23 mouse cellular contexts compared by ENCODE assay signal in the genomic region with DNA sequence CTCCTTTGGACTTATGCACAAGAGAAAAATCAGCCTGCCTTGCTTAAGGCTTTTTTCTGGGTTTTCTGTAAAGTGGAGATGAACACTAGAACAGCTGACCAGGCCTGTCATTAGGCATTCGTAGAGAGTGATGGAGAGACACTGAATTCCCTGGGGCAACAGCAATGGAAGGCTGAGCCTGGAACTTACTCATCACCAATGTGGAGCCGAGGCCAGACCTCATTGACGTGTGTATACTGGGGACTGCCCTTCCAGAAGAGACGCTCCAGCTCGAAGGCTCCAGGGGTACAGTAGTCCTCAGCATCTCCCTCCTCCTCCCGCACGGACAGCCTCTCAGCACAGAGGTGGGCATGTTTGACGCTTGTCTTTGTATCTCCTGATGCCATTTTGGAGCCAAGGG. TPM values are rescaled to one million over a fixed set of nuclear protein-coding genes. Genes with fewer than 3 reads are reported as not detected.
DNase-seq lines count a peak whose midpoint lies in the region; ATAC-seq lines count a peak whose summit lies in the region.
"Had no signal": no experiment of that assay in that cellular context is flagged by ENCODE, and none has a peak within 500 bp of the region (broad histone marks: within the 10 kb centered on the region; RNA-seq: fewer than 3 reads in every experiment).

No protein-coding gene starts in this region.

- no peaks in the 10 kb centered on the region for H3K36me3 ChIP-seq in heart, embryonic 14.5 days (ENCODE audit: control insufficient read depth, insufficient read depth, low read length)
- H3K36me3 ChIP-seq in kidney, embryonic 15.5 days: no peaks in the 10 kb centered on the region
- no peaks in the 10 kb centered on the region for H3K36me3 ChIP-seq in megakaryocyte, embryonic 14.5 days (replicated peaks; ENCODE audit: low read length)
- H3K36me3 ChIP-seq: embryonic facial prominence, embryonic 10.5 days; G1E; hindbrain, embryonic 13.5 days had no signal

- H3K4me2 ChIP-seq in heart, embryonic 14.5 days (ENCODE audit: low read length): 0 out of 2 replicates have a peak overlapping the region, but pooled peaks have one; percentile 10
- H3K4me2 ChIP-seq in kidney, embryonic 15.5 days: no peak overlapping the region
- H3K4me2 ChIP-seq: forebrain, embryonic 13.5 days; hindbrain, embryonic 13.5 days had no signal

- H3K9me3 ChIP-seq in heart, embryonic 14.5 days (ENCODE audit: control insufficient read depth, low read length): no peaks in the 10 kb centered on the region
- no peaks in the 10 kb centered on the region for H3K9me3 ChIP-seq in kidney, embryonic 15.5 days (replicated peaks)
- no peaks in the 10 kb centered on the region for H3K9me3 ChIP-seq in megakaryocyte, embryonic 14.5 days
- H3K9me3 ChIP-seq: embryonic facial prominence, embryonic 10.5 days; forebrain, embryonic 13.5 days; G1E; hindbrain, embryonic 13.5 days had no signal

- no peak overlapping the region for H3K9ac ChIP-seq in heart, embryonic 14.5 days (ENCODE audit: low read length)
- no peak overlapping the region for H3K9ac ChIP-seq in kidney, embryonic 15.5 days
- H3K9ac ChIP-seq: forebrain, embryonic 13.5 days; forebrain, postnatal 0 days; hindbrain, embryonic 13.5 days had no signal

- DNase-seq in heart, adult 11 months: peak; percentile 95
- no peak for DNase-seq in heart, postnatal 25 days (ENCODE audit: low spot score)
- DNase-seq in heart, postnatal 4 days: no peak
- DNase-seq in kidney, postnatal 14 days: no peak
- DNase-seq: adrenal gland, adult 8-10 months; adrenal gland, postnatal 36 days; B cell, adult 2 months; cerebellum, adult 2 months; cerebellum, postnatal 10 days; forebrain, postnatal 0 days; gastrocnemius, postnatal 14 days had no signal

- peaks cover 20 to 25% of the 10 kb centered on the region in 2 experiments for H3K4me1 ChIP-seq in heart, embryonic 14.5 days (ENCODE audit: control insufficient read depth in 2 of 2, insufficient read depth in 2 of 2, low read length in 2 of 2)
- H3K4me1 ChIP-seq in kidney, embryonic 15.5 days: peaks cover 24% of the 10 kb centered on the region
- H3K4me1 ChIP-seq in megakaryocyte, embryonic 14.5 days: peaks cover 51% of the 10 kb centered on the region

- no peak for ATAC-seq in heart, embryonic 14.5 days (ENCODE audit: insufficient number of reproducible peaks, insufficient read depth, low FRiP score, low read depth)
- ATAC-seq in kidney, embryonic 15.5 days (replicated peaks; ENCODE audit: low FRiP score): no peak
- no peak for ATAC-seq in megakaryocyte, adult 5-6 weeks (ENCODE audit: poor library complexity, severe bottlenecking)
- ATAC-seq: CD4-positive, CD25-positive, alpha-beta regulatory T cell, adult 4 months; forebrain, embryonic 13.5 days; forebrain, postnatal 0 days; hindbrain, postnatal 0 days had no signal

- WGBS in heart, embryonic 14.5 days: 64% methylated on average over 8 of the region's 8 CpGs
- WGBS in kidney, embryonic 15.5 days: 85% methylated on average over 8 of the region's 8 CpGs

- H3K27ac ChIP-seq in heart, embryonic 14.5 days (replicated peaks in 1 of 2; ENCODE audit: control insufficient read depth in 1 of 2, insufficient read depth in 1 of 2, low read depth in 2 of 2, low read length in 2 of 2): peak overlapping the region; percentile 8 to 30; a peak in 1 of 4 replicates
- H3K27ac ChIP-seq in kidney, embryonic 15.5 days: 0 out of 2 replicates have a peak overlapping the region, but pooled peaks have one; percentile 23
- H3K27ac ChIP-seq: forebrain, embryonic 13.5 days; hindbrain, embryonic 13.5 days; hindbrain, postnatal 0 days had no signal

- intact Hi-C loops in heart, postnatal 25 days (cut with DNase I): no loop called here

- H3K4me3 ChIP-seq in heart, embryonic 14.5 days (ENCODE audit: control insufficient read depth in 1 of 2, insufficient read depth in 1 of 2, low read depth in 1 of 2, low read length in 2 of 2): no peak overlapping the region
- no peak overlapping the region for H3K4me3 ChIP-seq in kidney, embryonic 15.5 days (replicated peaks)
- H3K4me3 ChIP-seq in megakaryocyte, embryonic 14.5 days (replicated peaks): peak overlapping the region; percentile 26
- H3K4me3 ChIP-seq: embryonic facial prominence, embryonic 10.5 days; forebrain, embryonic 13.5 days; hindbrain, embryonic 13.5 days had no signal

- H3K27me3 ChIP-seq in heart, embryonic 14.5 days (ENCODE audit: control insufficient read depth, insufficient read depth, low read length): no peaks in the 10 kb centered on the region
- no peaks in the 10 kb centered on the region for H3K27me3 ChIP-seq in kidney, embryonic 15.5 days
- H3K27me3 ChIP-seq in megakaryocyte, embryonic 14.5 days (replicated peaks): peaks cover 27% of the 10 kb centered on the region
- H3K27me3 ChIP-seq: forebrain, embryonic 13.5 days; hindbrain, embryonic 13.5 days had no signal

RNA-seq across cellular contexts. Expression of gene Dupd1, which starts 11.7 kb away (rescaled TPM):
- not detected for total RNA-seq in heart, postnatal 25 days (2021)
- polyA plus RNA-seq in heart, embryonic 14.5 days (2014; fragmentation: Nextera tagmentation; extraction: Ambion mirVana): 0.18 TPM in 2 replicates
- total RNA-seq in heart, postnatal 4 days (2021): under 1 TPM in 1 of 2 experiments, not detected in 1; 0.68 TPM
- polyA plus RNA-seq in kidney, embryonic 15.5 days (2015; fragmentation: Nextera tagmentation; extraction: Ambion mirVana): 0.14 TPM in 1 of 2 replicates, not detected in the other
- not detected in 2 replicates for polyA plus RNA-seq in megakaryocyte, embryonic 14.5 days (2012; ENCODE audit: insufficient read depth, low replicate concordance)
- total RNA-seq in megakaryocyte, adult 5-6 weeks (2015): not detected in 2 replicates
- total RNA-seq in megakaryocyte, adult 5-6 weeks (2017): not detected in 2 replicates
- total RNA-seq: G1E; hematopoietic stem cell, adult 5-6 weeks; hindbrain, postnatal 0 days had no signal
- polyA plus RNA-seq: CD4-positive, CD25-positive, alpha-beta regulatory T cell, adult 4 months; cerebellum, adult 2 months; embryonic facial prominence, embryonic 10.5 days; forebrain, embryonic 13.5 days; G1E; intestine, embryonic 14.5 days had no signal

RNA-seq across cellular contexts. Expression of gene Samd8, which starts 47.6 kb away (rescaled TPM):
- total RNA-seq in heart, postnatal 25 days (2021): 10 to 100 TPM; 26.1 to 28.5 TPM
- 8.5 and 11.5 TPM in 2 replicates for polyA plus RNA-seq in heart, embryonic 14.5 days (2014; fragmentation: Nextera tagmentation; extraction: Ambion mirVana)
- total RNA-seq in heart, postnatal 4 days (2021): 10 to 100 TPM; 26.1 to 27.4 TPM
- polyA plus RNA-seq in kidney, embryonic 15.5 days (2015; fragmentation: Nextera tagmentation; extraction: Ambion mirVana): 8.8 and 9.5 TPM in 2 replicates
- 1.7 and 4.1 TPM in 2 replicates for polyA plus RNA-seq in megakaryocyte, embryonic 14.5 days (2012; ENCODE audit: insufficient read depth, low replicate concordance)
- total RNA-seq in megakaryocyte, adult 5-6 weeks (2015): 10.2 and 13.1 TPM in 2 replicates
- total RNA-seq in megakaryocyte, adult 5-6 weeks (2017): 12.9 and 16.7 TPM in 2 replicates

RNA-seq across cellular contexts. Expression of gene Dusp13, which starts 48.3 kb away (rescaled TPM):
- under 1 TPM; 0.34 to 0.39 TPM for total RNA-seq in heart, postnatal 25 days (2021)
- polyA plus RNA-seq in heart, embryonic 14.5 days (2014; fragmentation: Nextera tagmentation; extraction: Ambion mirVana): not detected in 2 replicates
- total RNA-seq in heart, postnatal 4 days (2021): not detected
- polyA plus RNA-seq in kidney, embryonic 15.5 days (2015; fragmentation: Nextera tagmentation; extraction: Ambion mirVana): 0.38 TPM in 1 of 2 replicates, not detected in the other
- polyA plus RNA-seq in megakaryocyte, embryonic 14.5 days (2012; ENCODE audit: insufficient read depth, low replicate concordance): 0.25 TPM in 1 of 2 replicates, not detected in the other
- not detected in 2 replicates for total RNA-seq in megakaryocyte, adult 5-6 weeks (2015)
- total RNA-seq in megakaryocyte, adult 5-6 weeks (2017): not detected in 2 replicates
- total RNA-seq: hematopoietic stem cell, adult 5-6 weeks; hindbrain, postnatal 0 days had no signal
- polyA plus RNA-seq: CD4-positive, CD25-positive, alpha-beta regulatory T cell, adult 4 months; embryonic facial prominence, embryonic 10.5 days; forebrain, embryonic 13.5 days; G1E; hindbrain, embryonic 13.5 days; intestine, embryonic 14.5 days had no signal
